Mouse (Mus musculus): ENCODE results near the gene Ero1lb. TPM values are rescaled to one million over a fixed set of nuclear protein-coding genes. Genes with fewer than 3 reads are reported as not detected.

The Ero1lb gene
- 1 to 10 TPM; 5.4 to 6.3 TPM for total RNA-seq (2021)

DNA sequence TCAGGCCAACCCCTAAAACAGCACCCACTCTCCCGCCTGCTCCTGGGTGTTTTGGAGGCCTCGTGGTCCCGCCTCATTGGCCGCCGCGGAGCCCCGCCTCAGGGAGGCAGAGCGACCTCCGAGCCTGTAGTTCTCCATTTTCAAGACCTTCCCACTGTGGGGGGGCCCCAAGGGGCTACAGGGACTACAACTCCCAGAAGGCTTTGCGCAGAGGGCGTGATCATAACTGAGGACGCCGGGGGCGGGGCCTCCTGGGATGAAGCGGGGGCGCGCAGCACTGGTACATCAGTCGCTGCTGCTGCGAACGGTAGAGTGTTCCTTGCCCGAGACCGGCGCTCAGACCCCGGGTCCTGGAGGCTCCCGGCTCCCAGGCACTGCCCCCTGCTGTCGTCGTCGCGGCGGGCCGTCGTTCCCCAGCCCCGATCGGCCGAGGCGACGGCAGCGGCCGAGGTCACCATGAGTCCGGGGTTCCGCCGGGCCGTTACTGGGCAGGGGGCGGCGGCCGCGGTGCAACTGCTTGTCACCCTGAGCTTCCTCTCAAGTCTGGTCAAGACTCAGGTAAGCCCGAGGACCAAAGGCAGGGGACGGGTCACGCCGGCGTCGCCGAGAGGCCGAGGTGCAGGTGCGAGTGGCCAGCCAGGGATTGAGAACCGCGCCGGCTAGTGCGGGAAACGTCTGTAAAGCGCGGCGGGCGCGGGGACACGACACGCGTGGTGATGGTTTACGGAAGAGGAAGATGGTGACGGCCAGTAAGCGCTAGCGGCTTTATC is at the start of gene Ero1lb:
Gene Ero1lb (plus strand): TSS at position 254 of the 770 bp plus-strand sequence.
- DNase-seq: peak; percentile 100
- intact Hi-C loops (cut with DNase I): no loop called here

DNA sequence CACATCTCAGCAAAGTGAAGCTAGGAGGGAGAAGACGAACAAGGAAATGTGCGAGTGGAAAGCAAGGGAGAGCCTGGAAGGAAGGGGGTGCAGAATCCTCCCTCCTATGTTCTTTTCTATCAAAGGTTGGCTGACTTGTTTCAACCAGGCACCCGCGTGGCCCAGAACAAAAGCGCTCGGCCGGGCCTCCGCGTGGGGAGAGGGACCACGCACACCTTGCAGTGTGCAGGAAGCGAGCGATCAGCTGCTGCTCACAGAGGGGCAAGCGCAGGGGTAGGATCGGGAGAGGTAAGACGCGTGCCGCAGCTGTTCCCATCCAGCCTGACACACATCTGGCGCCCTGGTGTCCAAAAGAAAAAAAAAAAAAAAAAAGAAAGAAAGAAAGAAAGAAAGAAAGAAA is 46.3 kb upstream of the Ero1lb start:
- intact Hi-C loops (cut with DNase I): no loop called here
- no peak for DNase-seq

GRCm38 (mm10) chr13:12519955-12520584 is 45.6 kb upstream of the Ero1lb start, which contains the start of gene Edaradd:
Gene Edaradd (minus strand): TSS chr13:12520438.
- DNase-seq: peak; percentile 55
- intact Hi-C loops (cut with DNase I): no loop called here

DNA sequence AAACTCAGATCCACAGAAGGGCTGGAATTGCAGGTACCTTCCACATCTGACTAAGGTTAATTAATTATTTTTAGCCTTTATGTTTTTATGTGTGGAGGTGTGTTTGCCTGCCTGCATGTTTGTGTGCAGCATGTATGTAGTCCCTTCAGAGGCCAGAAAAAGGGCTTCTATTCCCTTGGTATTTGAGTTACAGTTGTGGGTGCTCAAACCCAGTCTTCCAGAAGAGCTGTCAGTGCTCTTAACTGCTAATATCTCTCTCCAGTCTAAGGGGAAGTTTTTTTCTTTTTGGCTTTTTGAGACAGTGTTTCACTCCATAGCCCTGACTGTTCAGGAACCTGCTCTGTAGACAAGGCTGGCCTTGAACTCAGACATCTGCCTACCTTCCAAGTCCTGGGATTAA is 43.3 kb upstream of the Ero1lb start:
- intact Hi-C loops (cut with DNase I): no loop called here

DNA sequence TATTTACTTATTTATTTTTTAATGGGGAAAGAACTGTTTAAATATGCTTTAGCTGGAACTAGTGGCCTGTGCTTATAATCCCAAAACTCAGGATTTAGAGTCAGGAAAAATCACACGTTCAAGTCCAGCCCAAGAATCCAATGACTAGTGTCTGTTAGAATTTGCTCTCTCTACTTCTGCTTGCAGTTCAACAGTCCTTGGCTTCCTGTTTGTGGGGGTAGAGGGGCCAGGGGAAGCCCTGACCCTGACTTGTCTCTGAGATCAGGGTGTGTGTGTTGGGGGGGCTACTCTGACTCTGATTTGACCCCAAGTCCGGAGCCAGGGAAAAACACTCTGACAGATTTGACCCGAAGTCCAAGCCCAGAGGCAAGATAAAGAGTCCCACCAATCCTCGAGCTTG is 40.0 kb upstream of the Ero1lb start:
- intact Hi-C loops (cut with DNase I): no loop called here
- DNase-seq: no peak

More for the DNA sequence above, 43.3 kb upstream of the Ero1lb start:
- DNase-seq: no peak

DNA sequence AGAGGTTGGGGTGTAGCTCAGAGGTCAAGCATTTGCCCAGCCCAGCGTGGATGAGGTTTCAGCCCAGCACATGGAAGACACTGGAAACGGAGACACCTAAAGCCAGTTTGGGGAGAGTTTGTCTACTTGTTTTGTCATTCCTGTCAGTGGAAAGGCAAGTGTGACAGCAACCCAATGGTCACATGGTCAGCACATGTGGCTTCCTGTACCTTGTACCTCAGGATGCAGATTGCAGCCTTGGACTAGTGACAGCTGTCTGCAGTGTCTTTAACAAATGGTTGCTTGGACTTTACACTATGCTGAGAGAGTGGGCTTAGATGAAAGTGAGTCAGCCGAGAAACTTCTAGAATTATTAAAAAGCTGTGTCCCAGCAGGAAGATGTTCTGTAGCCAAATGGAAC is 31.0 kb upstream of the Ero1lb start:
- intact Hi-C loops (cut with DNase I): no loop called here

GRCm38 (mm10) chr13:12537971-12538370 is 27.7 kb upstream of the Ero1lb start:
- intact Hi-C loops (cut with DNase I): no loop called here
- peak; percentile 26 for DNase-seq

More for the DNA sequence above, 31.0 kb upstream of the Ero1lb start:
- no peak for DNase-seq

DNA sequence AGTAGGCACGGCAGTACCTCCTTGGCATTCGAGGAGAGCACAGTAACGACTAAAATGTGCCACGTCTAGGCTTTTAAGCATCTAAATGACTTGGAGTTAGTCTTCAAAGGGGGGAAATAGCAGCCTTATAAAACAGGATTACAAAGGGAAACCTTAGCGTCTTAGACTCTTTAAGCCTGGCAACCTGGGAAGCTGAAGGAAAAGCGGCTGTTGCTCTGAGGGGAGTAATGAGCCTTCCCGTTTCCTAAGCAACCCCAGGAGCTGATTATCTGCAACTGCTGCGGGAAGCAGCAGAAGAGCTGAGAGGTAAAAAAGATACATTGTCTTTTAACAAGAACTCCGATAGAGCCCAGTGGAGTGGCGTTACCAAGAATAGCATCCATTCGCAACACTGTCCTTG is 26.0 kb upstream of the Ero1lb start:
- no peak for DNase-seq
- intact Hi-C loops (cut with DNase I): loop anchor here (10.0 kb wide), 1 partner anchor 55 kb away; no protein-coding TSS in a partner anchor

DNA sequence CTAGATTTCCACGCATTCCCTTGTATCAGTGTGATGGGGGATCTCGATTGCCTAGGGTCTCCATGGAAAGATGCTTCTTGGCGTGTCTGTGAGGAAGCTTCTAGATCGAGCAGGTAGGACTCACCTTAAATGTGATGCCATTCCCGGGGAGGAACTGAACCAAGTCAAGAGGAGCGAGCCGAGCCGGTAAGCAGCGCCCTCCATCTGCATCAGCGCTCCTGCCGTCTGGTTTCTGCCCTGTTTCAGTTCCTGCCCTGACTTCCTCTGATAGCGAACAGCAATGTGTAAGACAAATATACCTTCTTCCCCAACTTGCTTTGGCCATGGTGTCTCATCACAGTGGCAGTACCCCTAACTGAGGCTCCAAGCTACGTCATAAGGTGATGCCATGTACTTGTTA is 25.6 kb upstream of the Ero1lb start:
- intact Hi-C loops (cut with DNase I): loop anchor here (10.0 kb wide), 1 partner anchor 55 kb away; no protein-coding TSS in a partner anchor
- DNase-seq: no peak

GRCm38 (mm10) chr13:12542006-12542981 is 23.4 kb upstream of the Ero1lb start:
- intact Hi-C loops (cut with DNase I): loop anchor here (10.0 kb wide), 1 partner anchor 57 kb away; no protein-coding TSS in a partner anchor
- DNase-seq: peak; percentile 43

DNA sequence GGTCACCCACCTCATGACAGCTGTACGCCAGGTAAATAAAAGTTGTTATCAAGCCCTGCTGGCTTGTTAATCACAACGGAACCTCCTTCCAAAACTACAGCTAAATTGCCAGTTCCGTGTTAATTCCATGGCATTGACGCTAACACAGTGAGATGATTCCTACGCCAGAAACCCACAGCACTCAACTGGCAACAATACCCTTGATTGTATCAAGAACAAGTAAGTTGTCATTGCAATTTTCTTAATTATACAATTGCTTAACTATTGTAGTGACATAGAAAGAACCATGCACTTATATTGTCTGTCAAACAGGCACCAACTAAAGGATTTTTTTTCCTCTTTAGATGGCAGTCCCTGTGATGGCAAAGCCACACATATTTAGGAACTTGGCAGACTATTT is 22.4 kb upstream of the Ero1lb start:
- intact Hi-C loops (cut with DNase I): loop anchor here (10.0 kb wide), 1 partner anchor 58 kb away; no protein-coding TSS in a partner anchor
- DNase-seq: no peak

DNA sequence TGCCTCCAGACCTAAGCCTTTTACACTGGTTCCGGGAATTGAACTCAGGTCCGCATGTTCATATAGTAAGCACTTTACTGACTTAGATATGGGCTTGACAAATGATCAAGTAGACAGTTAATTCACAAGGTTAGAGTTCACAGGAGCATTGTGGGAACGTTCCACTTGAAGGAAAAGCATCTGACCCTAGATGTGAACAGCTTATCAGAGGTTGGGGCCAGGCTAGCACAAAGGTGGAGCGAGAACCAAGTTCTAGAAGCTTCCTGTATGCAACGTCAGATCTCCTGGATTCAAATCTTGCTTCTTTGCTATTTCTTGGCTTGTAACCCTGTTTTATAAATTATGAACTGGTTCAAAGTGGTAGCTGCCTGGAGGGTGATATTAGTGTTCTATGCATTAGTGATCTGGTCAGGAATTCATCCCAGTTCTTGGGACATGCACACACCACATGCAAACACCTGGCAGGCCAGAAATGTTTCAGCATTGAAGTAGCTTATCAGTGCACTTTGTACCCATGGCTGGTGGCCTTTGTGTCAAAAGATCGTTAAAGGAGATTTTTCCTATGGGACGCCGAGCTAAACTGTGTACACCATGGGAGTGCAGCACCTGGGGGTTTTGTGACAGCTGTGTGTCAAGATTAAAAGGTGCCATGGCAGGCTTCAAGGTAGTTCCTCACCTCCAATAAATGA is 21.6 kb upstream of the Ero1lb start:
- DNase-seq: no peak
- intact Hi-C loops (cut with DNase I): loop anchor here (10.0 kb wide), 1 partner anchor 59 kb away; no protein-coding TSS in a partner anchor

DNA sequence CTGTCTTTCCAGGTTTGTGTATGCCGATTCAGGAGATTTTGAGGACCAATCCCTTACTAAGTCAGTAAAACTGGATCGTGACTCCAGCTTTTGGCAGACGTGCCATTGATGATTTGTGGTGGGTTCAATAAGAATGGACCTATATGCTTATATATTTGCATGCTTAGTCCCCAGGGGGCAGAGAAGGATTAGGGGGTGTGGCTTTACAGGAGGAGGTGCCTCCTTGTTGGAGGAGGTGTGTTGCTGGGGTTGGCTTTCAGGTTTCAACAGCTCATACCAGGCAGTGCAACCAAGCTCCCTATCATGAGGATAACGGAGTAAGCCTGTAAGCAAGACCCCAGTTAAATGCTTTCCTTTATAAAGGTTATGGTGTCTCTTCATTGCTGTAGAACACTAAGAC is 11.5 kb upstream of the Ero1lb start:
- intact Hi-C loops (cut with DNase I): no loop called here
- DNase-seq: no peak

DNA sequence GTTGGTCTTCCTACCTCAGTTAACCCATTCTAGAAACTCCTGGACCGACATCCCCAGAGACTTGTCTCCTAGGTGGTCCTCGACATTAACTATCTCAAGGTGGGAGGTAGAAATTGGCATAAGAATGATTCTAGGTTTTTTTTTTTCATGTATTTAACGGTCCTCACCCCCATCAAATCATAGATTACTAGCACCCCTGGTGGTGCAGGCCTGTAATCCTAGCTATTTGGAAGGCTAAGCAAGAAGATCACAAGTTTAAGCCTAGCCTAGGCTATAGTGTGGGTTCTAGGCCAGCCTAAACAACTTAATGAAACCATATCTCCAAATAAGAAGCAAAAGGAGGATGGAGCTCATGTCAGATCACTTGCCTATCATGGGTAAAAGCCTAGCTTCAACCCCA is 6.6 kb upstream of the Ero1lb start:
- intact Hi-C loops (cut with DNase I): no loop called here
- DNase-seq: no peak

DNA sequence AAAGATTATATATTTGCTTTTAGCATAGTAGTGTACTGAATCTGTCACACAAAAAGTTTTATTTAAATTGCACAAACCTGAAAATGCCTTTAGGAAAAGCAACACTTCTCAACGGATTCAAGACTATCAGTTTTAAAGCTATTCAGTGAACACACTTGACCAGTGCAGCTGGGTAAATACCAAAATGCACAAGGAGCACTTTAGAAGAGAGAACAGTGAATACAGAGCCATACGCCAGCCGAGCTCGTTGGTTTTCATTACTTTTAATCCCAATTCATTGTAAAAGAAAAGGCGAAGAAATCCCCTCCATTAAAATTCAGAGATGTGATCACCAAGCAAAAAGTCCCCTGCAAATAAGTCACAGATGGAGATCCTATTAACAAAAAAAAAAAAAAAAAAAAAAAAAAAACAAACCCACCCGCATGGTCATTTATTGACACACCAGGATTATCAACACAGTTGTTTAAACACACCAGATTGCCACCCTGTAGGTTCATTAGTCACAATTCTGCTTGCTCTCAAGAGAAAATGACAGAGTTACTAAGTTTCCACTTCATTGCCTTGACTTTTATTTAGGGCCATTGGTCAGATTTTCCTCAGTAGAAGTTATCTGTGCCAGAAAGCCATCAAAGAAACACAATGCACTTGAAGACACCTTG is 6.1 kb upstream of the Ero1lb start:
- intact Hi-C loops (cut with DNase I): no loop called here
- DNase-seq: no peak

DNA sequence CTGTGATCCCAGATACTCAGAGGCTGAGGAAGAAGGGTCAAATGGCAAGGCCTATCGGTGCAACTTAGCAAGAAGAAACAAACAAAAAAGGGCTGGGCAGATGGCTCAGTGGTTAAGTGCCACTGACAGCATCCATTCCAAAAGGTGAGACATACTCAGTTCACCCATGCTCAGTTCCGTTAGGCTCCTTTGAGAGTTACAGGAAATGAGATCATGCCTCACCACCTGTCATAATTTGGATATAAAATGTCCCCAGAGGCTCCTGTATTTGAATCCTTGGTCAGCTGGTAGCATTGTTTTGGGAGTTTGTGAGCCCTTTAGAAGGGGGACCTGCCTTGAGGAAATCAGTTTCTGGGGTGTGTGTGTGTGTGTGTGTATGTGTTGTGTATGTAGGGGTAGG is 3.9 kb upstream of the Ero1lb start:
- intact Hi-C loops (cut with DNase I): no loop called here
- no peak for DNase-seq

- intact Hi-C loops (cut with DNase I): no loop called here
- DNase-seq: no peak
These were observed 3.4 kb upstream of the Ero1lb start for GRCm38 (mm10) chr13:12562256-12562655.

DNA sequence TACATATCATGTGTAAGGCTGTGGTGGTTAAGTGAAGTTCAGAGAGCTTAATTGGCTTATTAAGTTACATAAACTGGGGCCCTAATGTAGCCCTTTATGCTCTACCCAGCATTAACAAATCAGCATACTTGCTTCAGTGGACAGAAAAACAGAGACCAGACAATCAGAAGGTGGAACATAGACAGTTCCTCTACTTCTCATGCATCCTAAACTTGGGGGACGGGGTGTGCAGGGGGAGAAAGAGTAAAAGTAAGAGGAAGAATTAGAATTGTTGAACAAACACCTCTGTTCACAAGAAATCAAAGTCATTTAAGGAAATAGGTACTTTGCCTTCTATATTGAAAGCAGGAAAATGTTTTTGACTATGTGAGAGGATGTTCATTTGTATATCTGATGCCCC is 2.3 kb downstream of the Ero1lb start:
- intact Hi-C loops (cut with DNase I): no loop called here
- no peak for DNase-seq

DNA sequence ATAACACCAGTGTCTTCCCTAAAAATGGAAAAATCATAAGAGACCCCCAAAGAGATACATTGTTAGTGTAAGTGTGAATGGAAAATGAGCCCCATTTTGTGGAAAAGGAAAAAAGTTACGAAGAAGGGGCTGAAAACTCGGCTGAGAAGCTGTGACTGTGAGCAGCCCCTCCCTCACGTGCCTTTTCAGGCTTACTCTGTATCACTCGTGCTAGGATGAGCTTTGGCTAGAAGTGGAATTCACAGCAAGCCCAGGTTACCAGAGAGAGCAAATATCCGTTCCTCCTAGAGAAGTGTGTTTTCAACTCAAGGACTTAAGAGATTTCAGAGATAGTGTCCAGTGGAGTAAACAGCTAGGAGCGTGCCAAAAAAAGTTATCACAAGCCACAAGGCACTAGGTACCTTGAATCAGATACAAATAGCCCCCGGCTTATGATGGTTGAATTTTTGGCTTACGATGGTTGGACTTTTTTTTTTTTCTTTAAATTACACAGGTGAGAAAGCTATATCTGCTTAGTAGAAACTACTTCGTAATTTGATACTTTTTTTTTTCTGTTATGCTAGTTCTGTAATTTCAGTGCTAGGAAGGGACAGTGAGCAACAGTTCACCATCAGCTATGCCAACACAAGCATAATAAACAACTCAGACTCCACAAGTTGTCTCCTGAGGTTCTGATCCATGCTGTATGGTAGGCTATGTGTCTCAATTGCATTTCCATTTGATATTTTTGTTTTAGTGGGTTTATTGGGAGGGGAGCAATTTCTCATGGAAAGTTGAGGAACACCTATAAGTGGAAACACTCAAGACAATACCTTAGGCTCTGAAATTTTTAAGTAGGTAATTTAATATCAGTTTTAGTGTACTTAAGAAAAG is 3.2 kb downstream of the Ero1lb start:
- intact Hi-C loops (cut with DNase I): no loop called here

More for the DNA sequence above, 3.2 kb downstream of the Ero1lb start:
- no peak for DNase-seq
